Mouse (Mus musculus) embryo, embryonic 11 days (tissue): Measurements from ENCODE around the gene Gli2.

Source experiments
- DNase-seq: peaks from one replicate; pipeline ENCODE4 v3.0.0-alpha.2; 2015

The Gli2 gene

GRCm38 (mm10) chr1:118938206-118938605 lies 115.2 kb downstream of the Gli2 start:
- no peak for DNase-seq

- no peak for DNase-seq
Observed at GRCm38 (mm10) chr1:118936108-118936507, 117.3 kb downstream of the Gli2 start.

GRCm38 (mm10) chr1:118935518-118935917 lies 117.9 kb downstream of the Gli2 start:
- peak; percentile 45 for DNase-seq

- DNase-seq: no peak
Observed at GRCm38 (mm10) chr1:118932167-118932566, 121.3 kb downstream of the Gli2 start.

- no peak for DNase-seq
Observed at GRCm38 (mm10) chr1:118927543-118928354, 125.7 kb downstream of the Gli2 start.

- DNase-seq: no peak
Observed at GRCm38 (mm10) chr1:118926556-118926955, 126.9 kb downstream of the Gli2 start.

GRCm38 (mm10) chr1:118922189-118922588 lies 131.2 kb downstream of the Gli2 start:
- no peak for DNase-seq

GRCm38 (mm10) chr1:118917520-118918220 lies 135.7 kb downstream of the Gli2 start:
- DNase-seq: peak; percentile 57

- DNase-seq: peak; percentile 45
Observed at GRCm38 (mm10) chr1:118916477-118917075, 136.8 kb downstream of the Gli2 start.

- DNase-seq: no peak
Observed at GRCm38 (mm10) chr1:118913414-118914385, 139.7 kb downstream of the Gli2 start.

GRCm38 (mm10) chr1:118912929-118913328 lies 140.5 kb downstream of the Gli2 start:
- peak; percentile 50 for DNase-seq

- no peak for DNase-seq
Observed at GRCm38 (mm10) chr1:118911427-118911727, 142.0 kb downstream of the Gli2 start.

- peak; percentile 72 for DNase-seq
Observed at GRCm38 (mm10) chr1:118910693-118911426, 142.6 kb downstream of the Gli2 start.

- no peak for DNase-seq
Observed at GRCm38 (mm10) chr1:118909051-118909450, 144.4 kb downstream of the Gli2 start.

- no peak for DNase-seq
Observed at GRCm38 (mm10) chr1:118907574-118907973, 145.8 kb downstream of the Gli2 start.

GRCm38 (mm10) chr1:118905319-118905718 lies 148.1 kb downstream of the Gli2 start:
- DNase-seq: no peak

- DNase-seq: peak; percentile 71
Observed at GRCm38 (mm10) chr1:118904909-118905308, 148.5 kb downstream of the Gli2 start.

- DNase-seq: no peak
Observed at GRCm38 (mm10) chr1:118904431-118904830, 149.0 kb downstream of the Gli2 start.

- DNase-seq: no peak
Observed at GRCm38 (mm10) chr1:118903742-118904141, 149.7 kb downstream of the Gli2 start.

GRCm38 (mm10) chr1:118901868-118902586 lies 151.4 kb downstream of the Gli2 start:
- DNase-seq: peak; percentile 56

- no peak for DNase-seq
Observed at GRCm38 (mm10) chr1:118898351-118898750, 155.1 kb downstream of the Gli2 start.
